Mouse (Mus musculus) forebrain, embryonic 15.5 days (tissue): ENCODE measurements around the gene Gm20538. TPM values are rescaled to one million over a fixed set of nuclear protein-coding genes. Genes with fewer than 3 reads are reported as not detected.

Experiments
- ATAC-seq: fragments of 200-750 bp; cut with Nextera tagmentation; replicated peaks from 2 replicates; pipeline ENCODE4 v1.8.0; 2017; ENCODE audit warnings: mild to moderate bottlenecking, moderate TSS enrichment, moderate library complexity
- H3K27ac ChIP-seq: fragments of 300-500 bp; sonication (generic); replicated peaks from 2 replicates; pipeline ENCODE4 v1.5.1; 2015; ENCODE audit warnings: mild to moderate bottlenecking, inconsistent platforms
- H3K27me3 ChIP-seq: fragments of 300-500 bp; sonication (generic); 2 replicates; pipeline ENCODE4 v1.6.1; 2015; ENCODE audit warnings: inconsistent platforms
- H3K36me3 ChIP-seq: fragments of 300-500 bp; sonication (generic); 2 replicates; pipeline ENCODE4 v1.6.1; 2015; ENCODE audit warnings: mild to moderate bottlenecking, inconsistent platforms
- H3K4me1 ChIP-seq: fragments of 300-500 bp; sonication (generic); 2 replicates; pipeline ENCODE4 v1.6.1; 2015; ENCODE audit warnings: inconsistent platforms
- H3K4me2 ChIP-seq: fragments of 300-500 bp; sonication (generic); replicated peaks from 2 replicates; pipeline ENCODE4 v1.6.1; 2015; ENCODE audit warnings: mild to moderate bottlenecking, inconsistent platforms
- H3K4me3 ChIP-seq: fragments of 300-500 bp; sonication (generic); 2 replicates; pipeline ENCODE4 v1.5.1; 2015; ENCODE audit warnings: mild to moderate bottlenecking, inconsistent platforms
- H3K9ac ChIP-seq: fragments of 300-500 bp; sonication (generic); replicated peaks from 2 replicates; pipeline ENCODE4 v1.6.1; 2015; ENCODE audit warnings: mild to moderate bottlenecking, inconsistent platforms
- H3K9me3 ChIP-seq: fragments of 300-500 bp; sonication (generic); 2 replicates; pipeline ENCODE4 v1.6.1; 2016; ENCODE audit warnings: inconsistent platforms
- WGBS: fragments of 180-500 bp; shearing (Covaris S2); methylation state at CpG from one replicate; pipeline ENCODE4 v1.1.7; 2015; ENCODE audit warnings: mixed read lengths; 5-methylcytosine and 5-hydroxymethylcytosine counted together
- polyA plus RNA-seq: library from polyadenylated mRNA; unstranded; fragments of >200 nt; fragmentation: Nextera tagmentation; extraction: Ambion mirVana; gene quantifications from 2 replicates; pipeline ENCODE4 v1.2.1, GENCODE M21; 2015

Gm20538 gene
- polyA plus RNA-seq, 1 experiment from 2014 or later = not detected

GRCm38 (mm10) chr19:44525551-44526205 is 27.0 kb downstream of the Gm20538 start:
- H3K27ac ChIP-seq = no peak overlapping the region
- H3K4me3 ChIP-seq = no peak overlapping the region
- H3K4me2 ChIP-seq = no peak overlapping the region
- H3K9me3 ChIP-seq = no peaks in the 10 kb centered on the region
- H3K27me3 ChIP-seq = peaks cover 35% of the 10 kb centered on the region
- H3K36me3 ChIP-seq = no peaks in the 10 kb centered on the region
- no peak overlapping the region for H3K9ac ChIP-seq
- no peak for ATAC-seq
- no peaks in the 10 kb centered on the region for H3K4me1 ChIP-seq
- whole genome bisulfite sequencing = 84% methylated on average over 9 of the region's 9 CpGs

GRCm38 (mm10) chr19:44519152-44519551 is 33.5 kb downstream of the Gm20538 start:
- no peak overlapping the region for H3K4me3 ChIP-seq
- 32% methylated on average over 7 of the region's 7 CpGs for whole genome bisulfite sequencing
- H3K4me2 ChIP-seq = no peak overlapping the region
- H3K27ac ChIP-seq = no peak overlapping the region
- no peak overlapping the region for H3K9ac ChIP-seq
- H3K4me1 ChIP-seq = peaks cover 11% of the 10 kb centered on the region
- no peaks in the 10 kb centered on the region for H3K9me3 ChIP-seq
- ATAC-seq = no peak
- peaks cover 84% of the 10 kb centered on the region for H3K27me3 ChIP-seq
- H3K36me3 ChIP-seq = no peaks in the 10 kb centered on the region

GRCm38 (mm10) chr19:44517996-44518768 is 34.4 kb downstream of the Gm20538 start:
- peaks cover 85% of the 10 kb centered on the region for H3K27me3 ChIP-seq
- WGBS = 40% methylated on average over 12 of the region's 12 CpGs
- H3K9ac ChIP-seq = no peak overlapping the region
- no peak overlapping the region for H3K4me2 ChIP-seq
- H3K36me3 ChIP-seq = no peaks in the 10 kb centered on the region
- H3K27ac ChIP-seq = no peak overlapping the region
- H3K4me1 ChIP-seq = peaks cover 12% of the 10 kb centered on the region
- no peak overlapping the region for H3K4me3 ChIP-seq
- H3K9me3 ChIP-seq = no peaks in the 10 kb centered on the region
- no peak for ATAC-seq

GRCm38 (mm10) chr19:44515769-44516168 is 36.9 kb downstream of the Gm20538 start:
- ATAC-seq = no peak
- WGBS = 24% methylated on average over 6 of the region's 6 CpGs
- Histone ChIP-seq H3K27me3 (peaks cover 95% of the 10 kb centered on the region), H3K9me3 (no peaks in the 10 kb centered on the region), H3K4me2 (no peak overlapping the region), H3K27ac (no peak overlapping the region), H3K36me3 (no peaks in the 10 kb centered on the region), H3K4me3 (no peak overlapping the region), H3K4me1 (peaks cover 27% of the 10 kb centered on the region), H3K9ac (no peak overlapping the region)

- Histone ChIP-seq H3K36me3 (no peaks in the 10 kb centered on the region), H3K9ac (no peak overlapping the region), H3K4me2 (no peak overlapping the region), H3K4me1 (peaks cover 29% of the 10 kb centered on the region), H3K27ac (no peak overlapping the region), H3K27me3 (peaks cover 97% of the 10 kb centered on the region), H3K9me3 (no peaks in the 10 kb centered on the region), H3K4me3 (no peak overlapping the region)
- peak; percentile 88 for ATAC-seq
- 2% methylated on average over 14 of the region's 14 CpGs for WGBS
Observed at GRCm38 (mm10) chr19:44514521-44515451, 37.8 kb downstream of the Gm20538 start.

- Histone ChIP-seq H3K27me3 (peaks cover 97% of the 10 kb centered on the region), H3K27ac (no peak overlapping the region), H3K4me2 (no peak overlapping the region), H3K4me1 (peaks cover 29% of the 10 kb centered on the region), H3K9ac (no peak overlapping the region), H3K36me3 (no peaks in the 10 kb centered on the region), H3K4me3 (no peak overlapping the region), H3K9me3 (no peaks in the 10 kb centered on the region)
- 7% methylated on average over 7 of the region's 7 CpGs for WGBS
- ATAC-seq = no peak
Observed at GRCm38 (mm10) chr19:44513921-44514482, 38.6 kb downstream of the Gm20538 start.

- Histone ChIP-seq H3K9me3 (no peaks in the 10 kb centered on the region), H3K36me3 (no peaks in the 10 kb centered on the region), H3K9ac (no peak overlapping the region), H3K4me3 (no peak overlapping the region), H3K27ac (no peak overlapping the region), H3K4me1 (peaks cover 29% of the 10 kb centered on the region), H3K4me2 (no peak overlapping the region), H3K27me3 (peaks cover 95% of the 10 kb centered on the region)
- ATAC-seq = no peak
- WGBS = 7% methylated on average over 11 of the region's 11 CpGs
Observed at GRCm38 (mm10) chr19:44513054-44513833, 39.4 kb downstream of the Gm20538 start.

GRCm38 (mm10) chr19:44512601-44513000 is 40.0 kb downstream of the Gm20538 start:
- no peaks in the 10 kb centered on the region for H3K36me3 ChIP-seq
- no peak overlapping the region for H3K4me2 ChIP-seq
- H3K9ac ChIP-seq = no peak overlapping the region
- ATAC-seq = no peak
- 9% methylated on average over 5 of the region's 5 CpGs for WGBS
- H3K4me1 ChIP-seq = peaks cover 29% of the 10 kb centered on the region
- H3K9me3 ChIP-seq = no peaks in the 10 kb centered on the region
- H3K27me3 ChIP-seq = peaks cover 92% of the 10 kb centered on the region
- H3K4me3 ChIP-seq = no peak overlapping the region
- H3K27ac ChIP-seq = no peak overlapping the region

- Histone ChIP-seq H3K9me3 (no peaks in the 10 kb centered on the region), H3K36me3 (no peaks in the 10 kb centered on the region), H3K27me3 (peaks cover 92% of the 10 kb centered on the region), H3K4me2 (peak overlapping the region; percentile 62), H3K4me3 (peak overlapping the region; percentile 37), H3K27ac (no peak overlapping the region), H3K9ac (peak overlapping the region; percentile 29; the same call in 1 of the 2 replicates), H3K4me1 (peaks cover 29% of the 10 kb centered on the region)
- WGBS = under 1% methylated on average over 61 of the region's 66 CpGs
- ATAC-seq = no peak
Observed at GRCm38 (mm10) chr19:44511451-44512231, 41.0 kb downstream of the Gm20538 start.

- peaks cover 88% of the 10 kb centered on the region for H3K27me3 ChIP-seq
- H3K27ac ChIP-seq = no peak overlapping the region
- H3K36me3 ChIP-seq = no peaks in the 10 kb centered on the region
- WGBS = 5% methylated on average over 12 of the region's 12 CpGs
- H3K4me2 ChIP-seq = no peak overlapping the region; the same call in 1 of the 2 replicates
- no peak for ATAC-seq
- peaks cover 29% of the 10 kb centered on the region for H3K4me1 ChIP-seq
- peak overlapping the region; percentile 37 for H3K4me3 ChIP-seq
- H3K9me3 ChIP-seq = no peaks in the 10 kb centered on the region
- H3K9ac ChIP-seq = no peak overlapping the region
Observed at GRCm38 (mm10) chr19:44510534-44511175, 42.0 kb downstream of the Gm20538 start.
